29 mouse cellular contexts compared by ENCODE assay signal in genomic region chr1:33555626-33556025, GRCm38 (mm10).
"Had no signal": no experiment of that assay in that cellular context is flagged by ENCODE, and none has a peak within 500 bp of the region (broad histone marks: within the 10 kb centered on the region; RNA-seq: fewer than 3 reads in every experiment).

No protein-coding gene starts in this region.

- H3K36me3 ChIP-seq: heart, embryonic 10.5 days; heart, embryonic 12.5 days; hindbrain, embryonic 10.5 days; hindbrain, embryonic 12.5 days; intestine, embryonic 15.5 days; kidney, embryonic 15.5 days; limb, embryonic 10.5 days; limb, embryonic 12.5 days; liver, embryonic 13.5 days; liver, embryonic 15.5 days had no signal

- H3K4me3 ChIP-seq: gastrocnemius, adult 2 months; heart, embryonic 10.5 days; heart, embryonic 12.5 days; hindbrain, embryonic 10.5 days; hindbrain, embryonic 12.5 days; intestine, embryonic 15.5 days; kidney, embryonic 15.5 days; layer of hippocampus, adult 2 months; left cerebral cortex, adult 2 months; limb, embryonic 10.5 days; limb, embryonic 12.5 days; liver, embryonic 13.5 days; liver, embryonic 15.5 days had no signal

- H3K27me3 ChIP-seq: heart, embryonic 12.5 days; hindbrain, embryonic 12.5 days; intestine, embryonic 15.5 days; kidney, embryonic 15.5 days; limb, embryonic 12.5 days; liver, embryonic 13.5 days; liver, embryonic 15.5 days had no signal

- H3K9me3 ChIP-seq: heart, embryonic 10.5 days; heart, embryonic 12.5 days; hindbrain, embryonic 10.5 days; hindbrain, embryonic 12.5 days; intestine, embryonic 15.5 days; kidney, embryonic 15.5 days; limb, embryonic 10.5 days; limb, embryonic 12.5 days; liver, embryonic 13.5 days; liver, embryonic 15.5 days had no signal

- ATAC-seq: hindbrain, embryonic 16.5 days; inflammation-experienced regulatory T-cells, adult 6 months; intestine, embryonic 15.5 days; intestine, postnatal 0 days had no signal

- H3K27ac ChIP-seq: gastrocnemius, adult 2 months; heart, embryonic 10.5 days; hindbrain, embryonic 10.5 days; hindbrain, embryonic 12.5 days; hindbrain, embryonic 14.5 days; intestine, embryonic 15.5 days; kidney, embryonic 15.5 days; kidney, postnatal 0 days; layer of hippocampus, adult 2 months; left cerebral cortex, adult 2 months; limb, embryonic 10.5 days; limb, embryonic 12.5 days; liver, embryonic 13.5 days; liver, embryonic 15.5 days had no signal

- H3K4me2 ChIP-seq: heart, embryonic 12.5 days; hindbrain, embryonic 12.5 days; hindbrain, embryonic 14.5 days; intestine, embryonic 15.5 days; kidney, embryonic 15.5 days; limb, embryonic 12.5 days; liver, embryonic 11.5 days; liver, embryonic 13.5 days; liver, embryonic 15.5 days had no signal

- H3K4me1 ChIP-seq: heart, embryonic 10.5 days; hindbrain, embryonic 10.5 days; hindbrain, embryonic 12.5 days; intestine, embryonic 15.5 days; kidney, embryonic 15.5 days; limb, embryonic 10.5 days; liver, embryonic 13.5 days; liver, embryonic 15.5 days had no signal

- H3K9ac ChIP-seq: heart, embryonic 12.5 days; hindbrain, embryonic 12.5 days; hindbrain, embryonic 14.5 days; intestine, embryonic 15.5 days; kidney, embryonic 15.5 days; limb, embryonic 12.5 days; liver, embryonic 13.5 days; liver, embryonic 15.5 days had no signal

- DNase-seq: gastrocnemius, adult 2 months; gastrocnemius, postnatal 10 days; gastrocnemius, postnatal 25 days; heart, adult 18-20 months; heart, postnatal 10 days; heart, postnatal 4 days; kidney, adult 18-20 months; kidney, adult 9 months; kidney, postnatal 14 days; kidney, postnatal 4 days; liver; liver, embryonic 13.5 days had no signal
